Mouse (Mus musculus) brain, embryonic 14.5 days (tissue): Measurements from ENCODE around the gene Gm9837.

Source experiments
- CTCF ChIP-seq: fragments of 200-500 bp; IDR thresholded peaks from 2 replicates; pipeline ENCODE4 v1.5.1; 2012; ENCODE audit warnings: inconsistent platforms, mild to moderate bottlenecking, moderate library complexity, borderline replicate concordance; ENCODE audit not compliant: insufficient read depth, insufficient read length; ENCODE audit errors: extremely low read depth
- POLR2A ChIP-seq: fragments of 200-500 bp; IDR thresholded peaks from 2 replicates; pipeline ENCODE4 v1.6.1; 2012; ENCODE audit warnings: mild to moderate bottlenecking, inconsistent platforms, borderline replicate concordance; ENCODE audit not compliant: poor library complexity, insufficient read depth, insufficient read length, severe bottlenecking; ENCODE audit errors: extremely low read depth

GRCm38 (mm10) chr11:53435504-53435903 is 34.8 kb downstream of the Gm9837 start:
- TF ChIP-seq POLR2A (no peak), CTCF (no peak)
